Mouse (Mus musculus) forebrain, embryonic 12.5 days (tissue): ENCODE measurements around the gene Acacb. TPM values are rescaled to one million over a fixed set of nuclear protein-coding genes. Genes with fewer than 3 reads are reported as not detected.

Experiments used
- ATAC-seq: fragments of 200-750 bp; cut with Nextera tagmentation; 2 replicates; pipeline ENCODE4 v1.8.0; 2017; ENCODE audit warnings: moderate TSS enrichment; ENCODE audit not compliant: low FRiP score
- H3K27ac ChIP-seq: fragments of 300-500 bp; sonication (generic); 2 replicates; pipeline ENCODE4 v1.5.1; 2016; ENCODE audit warnings: mild to moderate bottlenecking
- H3K27me3 ChIP-seq: fragments of 300-500 bp; sonication (generic); 2 replicates; pipeline ENCODE4 v1.6.1; 2016; ENCODE audit warnings: mild to moderate bottlenecking
- H3K36me3 ChIP-seq: fragments of 300-500 bp; sonication (generic); replicated peaks from 2 replicates; pipeline ENCODE4 v1.6.1; 2016; ENCODE audit warnings: mild to moderate bottlenecking
- H3K4me1 ChIP-seq: fragments of 300-500 bp; sonication (generic); 2 replicates; pipeline ENCODE4 v1.6.1; 2016
- H3K4me2 ChIP-seq: fragments of 300-500 bp; sonication (generic); 2 replicates; pipeline ENCODE4 v1.6.1; 2016; ENCODE audit warnings: mild to moderate bottlenecking, moderate library complexity
- H3K4me3 ChIP-seq: fragments of 300-500 bp; sonication (generic); replicated peaks from 2 replicates; pipeline ENCODE4 v1.5.1; 2016; ENCODE audit warnings: mild to moderate bottlenecking
- H3K9ac ChIP-seq: fragments of 300-500 bp; sonication (generic); 2 replicates; pipeline ENCODE4 v1.6.1; 2016; ENCODE audit warnings: mild to moderate bottlenecking
- H3K9me3 ChIP-seq: fragments of 300-500 bp; sonication (generic); 2 replicates; pipeline ENCODE4 v1.6.1; 2016
- WGBS: fragments of 180-500 bp; shearing (Covaris S2); methylation state at CpG from one replicate; pipeline ENCODE4 v1.1.7; 2016; 5-methylcytosine and 5-hydroxymethylcytosine counted together
- polyA plus RNA-seq: library from polyadenylated mRNA; unstranded; fragments of >200 nt; fragmentation: Nextera tagmentation; extraction: Ambion mirVana; gene quantifications from 2 replicates; pipeline ENCODE4 v1.2.1, GENCODE M21; 2016

Acacb gene
- polyA plus RNA-seq, 1 experiment from 2014 or later, result 1.9 TPM

GRCm38 (mm10) chr5:114163117-114163696 lies 16.9 kb downstream of the Acacb start:
- Histone ChIP-seq H3K27ac (no peak overlapping the region), H3K36me3 (no peaks in the 10 kb centered on the region), H3K27me3 (no peaks in the 10 kb centered on the region), H3K4me3 (no peak overlapping the region), H3K9me3 (no peaks in the 10 kb centered on the region), H3K4me1 (no peaks in the 10 kb centered on the region), H3K4me2 (no peak overlapping the region), H3K9ac (no peak overlapping the region)
- WGBS, result 76% methylated on average over 6 of the region's 6 CpGs
- no peak for ATAC-seq

- Histone ChIP-seq H3K27me3 (peaks cover 23% of the 10 kb centered on the region), H3K36me3 (no peaks in the 10 kb centered on the region), H3K4me1 (peaks cover under 1% of the 10 kb centered on the region; the same call in 1 of the 2 replicates), H3K4me3 (no peak overlapping the region), H3K9ac (no peak overlapping the region), H3K9me3 (no peaks in the 10 kb centered on the region), H3K27ac (no peak overlapping the region), H3K4me2 (no peak overlapping the region)
- no peak for ATAC-seq
- 84% methylated on average over 7 of the region's 7 CpGs for WGBS
These were observed 24.0 kb downstream of the Acacb start for GRCm38 (mm10) chr5:114170345-114170744.

GRCm38 (mm10) chr5:114172936-114173335 lies 26.6 kb downstream of the Acacb start:
- peaks cover 11% of the 10 kb centered on the region for H3K4me1 ChIP-seq
- no peak overlapping the region for H3K9ac ChIP-seq
- no peak overlapping the region for H3K4me3 ChIP-seq
- H3K4me2 ChIP-seq, result no peak overlapping the region
- peaks cover 35% of the 10 kb centered on the region for H3K27me3 ChIP-seq
- 83% methylated on average over 3 of the region's 3 CpGs for WGBS
- H3K27ac ChIP-seq, result no peak overlapping the region
- no peaks in the 10 kb centered on the region for H3K9me3 ChIP-seq
- ATAC-seq, result no peak
- H3K36me3 ChIP-seq, result no peaks in the 10 kb centered on the region

- H3K27ac ChIP-seq, result no peak overlapping the region
- H3K9ac ChIP-seq, result no peak overlapping the region
- no peak overlapping the region for H3K4me3 ChIP-seq
- H3K36me3 ChIP-seq, result no peaks in the 10 kb centered on the region
- H3K27me3 ChIP-seq, result peaks cover 35% of the 10 kb centered on the region
- H3K4me2 ChIP-seq, result no peak overlapping the region
- no peaks in the 10 kb centered on the region for H3K9me3 ChIP-seq
- 76% methylated on average over 7 of the region's 7 CpGs for WGBS
- peaks cover 11% of the 10 kb centered on the region for H3K4me1 ChIP-seq
- ATAC-seq, result no peak
These were observed 27.1 kb downstream of the Acacb start for GRCm38 (mm10) chr5:114173458-114173857.

GRCm38 (mm10) chr5:114173877-114174581 lies 27.7 kb downstream of the Acacb start:
- H3K36me3 ChIP-seq, result no peaks in the 10 kb centered on the region
- H3K27me3 ChIP-seq, result peaks cover 35% of the 10 kb centered on the region
- no peak overlapping the region for H3K27ac ChIP-seq
- 43% methylated on average over 14 of the region's 16 CpGs for WGBS
- no peak overlapping the region for H3K9ac ChIP-seq
- no peak for ATAC-seq
- peaks cover 11% of the 10 kb centered on the region for H3K4me1 ChIP-seq
- H3K4me2 ChIP-seq, result no peak overlapping the region
- H3K4me3 ChIP-seq, result no peak overlapping the region
- no peaks in the 10 kb centered on the region for H3K9me3 ChIP-seq

- Histone ChIP-seq H3K36me3 (no peaks in the 10 kb centered on the region), H3K4me2 (no peak overlapping the region; the same call in 1 of the 2 replicates), H3K9ac (no peak overlapping the region), H3K4me3 (no peak overlapping the region), H3K27me3 (peaks cover 35% of the 10 kb centered on the region), H3K4me1 (peaks cover 11% of the 10 kb centered on the region), H3K9me3 (no peaks in the 10 kb centered on the region), H3K27ac (no peak overlapping the region)
- WGBS, result 15% methylated on average over 16 of the region's 16 CpGs
- ATAC-seq, result no peak
These were observed 28.3 kb downstream of the Acacb start for GRCm38 (mm10) chr5:114174639-114175038.

- H3K36me3 ChIP-seq, result no peaks in the 10 kb centered on the region
- peak overlapping the region; percentile 41 for H3K4me3 ChIP-seq
- peaks cover 35% of the 10 kb centered on the region for H3K27me3 ChIP-seq
- under 1% methylated on average over 25 of the region's 26 CpGs for WGBS
- H3K4me2 ChIP-seq, result peak overlapping the region; percentile 74
- H3K27ac ChIP-seq, result 0 out of 2 replicates have a peak overlapping the region, but pooled peaks have one; percentile 6
- no peaks in the 10 kb centered on the region for H3K9me3 ChIP-seq
- peak overlapping the region; percentile 47 for H3K9ac ChIP-seq
- ATAC-seq, result peak; percentile 78
- peaks cover 11% of the 10 kb centered on the region for H3K4me1 ChIP-seq
These were observed 29.3 kb downstream of the Acacb start for GRCm38 (mm10) chr5:114175596-114176171.

- 59% methylated on average over 8 of the region's 8 CpGs for WGBS
- Histone ChIP-seq H3K9me3 (no peaks in the 10 kb centered on the region), H3K9ac (no peak overlapping the region), H3K4me2 (peak overlapping the region; percentile 74), H3K36me3 (no peaks in the 10 kb centered on the region), H3K4me1 (peaks cover 11% of the 10 kb centered on the region), H3K4me3 (peak overlapping the region; percentile 41; the same call in 1 of the 2 replicates), H3K27me3 (peaks cover 31% of the 10 kb centered on the region), H3K27ac (no peak overlapping the region)
- no peak for ATAC-seq
These were observed 30.4 kb downstream of the Acacb start for GRCm38 (mm10) chr5:114176548-114177400.

- Histone ChIP-seq H3K4me3 (no peak overlapping the region), H3K9me3 (no peaks in the 10 kb centered on the region), H3K27ac (no peak overlapping the region), H3K4me1 (peaks cover 11% of the 10 kb centered on the region), H3K27me3 (peaks cover 31% of the 10 kb centered on the region), H3K36me3 (no peaks in the 10 kb centered on the region), H3K4me2 (no peak overlapping the region), H3K9ac (no peak overlapping the region)
- 78% methylated on average over 4 of the region's 4 CpGs for WGBS
- no peak for ATAC-seq
These were observed 31.8 kb downstream of the Acacb start for GRCm38 (mm10) chr5:114177966-114178719.

GRCm38 (mm10) chr5:114179541-114179940 lies 33.2 kb downstream of the Acacb start:
- Histone ChIP-seq H3K4me3 (no peak overlapping the region), H3K9ac (no peak overlapping the region), H3K27ac (no peak overlapping the region), H3K4me1 (peaks cover 11% of the 10 kb centered on the region), H3K4me2 (no peak overlapping the region), H3K27me3 (peaks cover 20% of the 10 kb centered on the region), H3K9me3 (no peaks in the 10 kb centered on the region), H3K36me3 (no peaks in the 10 kb centered on the region)
- no peak for ATAC-seq
- 92% methylated on average over 11 of the region's 11 CpGs for WGBS

GRCm38 (mm10) chr5:114183493-114183892 lies 37.2 kb downstream of the Acacb start:
- H3K4me3 ChIP-seq, result no peak overlapping the region
- H3K9me3 ChIP-seq, result 0 out of 2 replicates have a peak, but pooled peaks cover 4% of the 10 kb centered on the region
- 97% methylated on average over 2 of the region's 2 CpGs for WGBS
- H3K27ac ChIP-seq, result no peak overlapping the region
- no peaks in the 10 kb centered on the region for H3K36me3 ChIP-seq
- no peaks in the 10 kb centered on the region for H3K4me1 ChIP-seq
- H3K9ac ChIP-seq, result no peak overlapping the region
- H3K4me2 ChIP-seq, result no peak overlapping the region
- H3K27me3 ChIP-seq, result no peaks in the 10 kb centered on the region
- no peak for ATAC-seq
